Mouse (Mus musculus): Measurements from ENCODE around the gene Vti1a. TPM values are rescaled to one million over a fixed set of nuclear protein-coding genes. Genes with fewer than 3 reads are reported as not detected.

Gene Vti1a
- polyA plus RNA-seq (2012; rRNA removed; ENCODE audit: low replicate concordance), result 12.9 and 14.9 TPM in 2 replicates

DNA sequence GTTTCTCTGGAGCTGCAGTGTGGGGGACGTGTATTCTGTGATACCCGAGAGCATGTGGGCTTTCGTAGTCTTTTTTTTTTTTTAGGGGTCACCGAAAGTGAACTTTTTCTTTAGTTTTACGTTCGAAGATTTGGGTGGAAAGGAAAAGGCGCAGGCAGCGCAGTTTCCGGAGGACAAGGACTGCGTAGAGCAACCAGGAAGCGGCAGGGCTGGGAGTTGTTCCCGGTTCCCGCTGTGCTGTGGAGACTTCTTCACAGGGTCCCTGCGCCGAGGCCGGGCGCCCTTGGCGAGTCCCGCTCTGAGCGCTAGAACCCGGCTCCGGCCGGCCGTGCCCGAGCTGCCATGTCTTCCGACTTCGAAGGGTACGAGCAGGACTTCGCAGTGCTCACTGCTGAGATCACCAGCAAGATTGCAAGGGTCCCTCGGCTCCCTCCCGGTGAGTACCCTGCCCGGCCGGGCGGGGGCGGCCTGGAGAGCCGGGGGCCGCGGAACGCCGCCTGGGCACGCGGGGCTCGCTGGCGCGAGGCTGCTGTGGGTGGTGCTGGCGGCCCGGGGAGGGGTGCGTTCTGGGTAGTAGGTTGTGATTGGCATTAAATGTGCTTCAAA is at the start of gene Vti1a:
TSS of gene Vti1a (plus strand) at position 187 of the 606 bp plus-strand sequence.

DNA sequence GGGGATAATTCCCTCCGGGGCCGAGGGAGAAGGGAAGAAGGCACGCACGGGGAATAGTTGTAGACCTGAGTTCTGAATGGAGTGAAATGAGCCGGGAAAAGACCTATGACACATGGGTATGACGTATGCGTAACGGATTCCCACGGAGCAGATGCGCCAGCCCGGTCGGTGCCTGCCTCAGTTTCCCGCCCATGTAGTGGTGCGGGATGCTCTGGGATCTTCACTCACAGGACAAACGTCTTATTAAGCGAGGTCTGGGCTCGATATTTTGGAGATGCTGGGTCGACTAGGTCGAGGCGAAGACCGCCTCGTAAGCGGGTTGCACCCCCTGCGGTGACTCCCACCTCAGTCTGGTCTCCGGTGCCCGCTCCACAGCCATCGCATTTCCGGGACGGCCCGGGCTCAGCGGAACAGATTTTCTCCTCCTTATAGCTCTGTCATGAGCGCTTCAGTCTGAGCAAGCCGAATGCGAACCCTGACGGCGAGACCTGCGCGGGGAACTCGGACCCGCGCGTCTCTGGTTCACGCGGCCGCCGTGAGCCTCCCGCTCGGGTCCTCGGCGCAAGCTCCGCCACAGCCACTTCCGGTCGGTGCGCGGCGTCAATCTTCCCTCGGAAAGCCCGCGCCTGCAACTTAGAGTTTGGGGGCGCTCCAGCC is 515 bp upstream of the Vti1a start, which contains the start of gene Zdhhc6:
TSS of gene Zdhhc6 (minus strand) at position 581 of the 657 bp plus-strand sequence.

Other genes starting within 250 kb of the Vti1a start
- gene Gpam, start 189.1 kb upstream of the Vti1a start, polyA plus RNA-seq (2012; rRNA removed; ENCODE audit: low replicate concordance), result 195 and 242 TPM in 2 replicates
- gene Tectb, start 135.6 kb upstream of the Vti1a start, polyA plus RNA-seq (2012; rRNA removed; ENCODE audit: low replicate concordance), result 0.10 and 0.15 TPM in 2 replicates
- 0.24 and 2.8 TPM in 2 replicates for gene Gucy2g, start 75.1 kb upstream of the Vti1a start, polyA plus RNA-seq (2012; rRNA removed; ENCODE audit: low replicate concordance)
- 19.0 and 20.4 TPM in 2 replicates for gene Acsl5, start 64.4 kb upstream of the Vti1a start, polyA plus RNA-seq (2012; rRNA removed; ENCODE audit: low replicate concordance)
- 16.5 and 17.7 TPM in 2 replicates for gene Zdhhc6, start 263 bp upstream of the Vti1a start, polyA plus RNA-seq (2012; rRNA removed; ENCODE audit: low replicate concordance)

Data from subcutaneous adipose tissue, adult 2 months (tissue).